Mouse (Mus musculus): Measurements from ENCODE around the gene Rab6a.

- TF ChIP-seq CTCF (IDR thresholded peaks at IDR 0.05; ENCODE audit: low read depth, low read length) (no peak), POLR2A (IDR thresholded peaks at IDR 0.05; ENCODE audit: extremely low read depth, insufficient read depth, low read length) (no peak)
These were observed 1.0 kb downstream of the Rab6a start, which contains the start of gene Mrpl48 for GRCm38 (mm10) chr7:100608130-100608741.

All from liver, adult 2 months (tissue).